Mouse (Mus musculus): Measurements from ENCODE around the gene Gpatch1. TPM values are rescaled to one million over a fixed set of nuclear protein-coding genes. Genes with fewer than 3 reads are reported as not detected.
A peak's percentile ranks its signal among the peaks of the same experiment; 100 is the strongest.

The Gpatch1 gene
- 4.9 and 5.6 TPM in 2 replicates for polyA plus RNA-seq (2015; fragmentation: Nextera tagmentation; extraction: Ambion mirVana)

- Histone ChIP-seq H3K4me3 (ENCODE audit: low read depth, low read length) (peak within 1 kb of the TSS; percentile 71), H3K9me3 (ENCODE audit: low read length) (no peaks in the 10 kb centered on the region), H3K4me2 (ENCODE audit: low read depth, low read length) (peak within 1 kb of the TSS; percentile 72), H3K27ac (ENCODE audit: low read depth) (no peak within 1 kb of the TSS), H3K27me3 (ENCODE audit: insufficient read depth, low read length) (no peaks in the 10 kb centered on the region), H3K9ac (replicated peaks) (peak within 1 kb of the TSS; percentile 61), H3K4me1 (ENCODE audit: insufficient read depth) (peaks cover 9% of the 10 kb centered on the region), H3K36me3 (replicated peaks; ENCODE audit: insufficient read depth, low read length) (no peaks in the 10 kb centered on the region)
- WGBS (ENCODE audit: insufficient replicate concordance) = 2% methylated on average over 39 of the region's 39 CpGs
- DNase-seq (peak; percentile 92), ATAC-seq (peak; percentile 93)
- no peak for TF ChIP-seq CTCF (IDR thresholded peaks at IDR 0.05; ENCODE audit: low read depth)
Observed at GRCm38 (mm10) chr7:35317729-35318609, at the start of gene Gpatch1. Gpatch1 (minus strand) TSS chr7:35318440.

DNA sequence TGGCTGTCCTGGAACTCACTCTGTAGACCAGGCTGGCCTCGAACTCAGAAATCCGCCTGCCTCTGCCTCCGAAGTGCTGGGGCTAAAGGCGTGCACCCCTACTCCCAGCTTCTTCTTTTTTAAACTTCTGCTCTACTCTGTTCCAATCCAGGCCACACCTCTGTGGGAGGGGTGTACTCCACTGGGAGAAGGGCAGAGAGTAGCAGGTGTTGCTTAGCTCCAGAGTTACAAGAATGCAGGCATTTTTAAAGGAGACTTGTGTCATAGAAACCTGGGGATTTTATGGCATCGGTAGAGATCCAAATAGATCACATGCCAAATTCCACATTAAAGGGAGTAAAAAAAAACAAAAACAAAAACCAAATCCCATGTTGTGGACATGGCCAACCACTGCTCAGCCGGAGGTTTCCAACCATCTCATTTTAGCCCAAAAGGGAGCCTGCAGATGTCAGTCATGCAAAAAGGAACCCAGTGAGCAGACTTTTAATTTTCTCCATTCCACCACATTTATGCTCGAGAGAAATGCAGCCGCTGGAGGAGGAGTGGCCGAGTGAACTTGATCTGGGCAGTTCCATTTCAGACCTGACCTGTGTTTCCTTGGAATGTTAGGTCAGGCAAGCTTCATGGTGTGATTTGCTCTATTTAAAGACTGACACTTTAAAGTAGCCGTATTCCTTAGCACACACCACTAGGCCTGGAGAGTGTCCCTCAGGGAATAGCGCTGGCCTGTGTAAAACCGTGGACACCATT is 47.1 kb upstream of the Gpatch1 start:
- H3K4me2 ChIP-seq (ENCODE audit: low read depth, low read length) = no peak overlapping the region
- no peak for ATAC-seq
- no peak for DNase-seq
- no peak for TF ChIP-seq CTCF (IDR thresholded peaks at IDR 0.05; ENCODE audit: low read depth)
- TF ChIP-seq EP300 (IDR thresholded peaks at IDR 0.05; ENCODE audit: low read depth) = no peak
- H3K9ac ChIP-seq (replicated peaks) = no peak overlapping the region
- no peaks in the 10 kb centered on the region for H3K27me3 ChIP-seq (ENCODE audit: insufficient read depth, low read length)
- no peaks in the 10 kb centered on the region for H3K9me3 ChIP-seq (ENCODE audit: low read length)
- no peak overlapping the region for H3K27ac ChIP-seq (ENCODE audit: low read depth)
- H3K4me1 ChIP-seq (ENCODE audit: insufficient read depth) = no peaks in the 10 kb centered on the region
- no peak overlapping the region for H3K4me3 ChIP-seq (ENCODE audit: low read depth, low read length)
- H3K36me3 ChIP-seq (replicated peaks; ENCODE audit: insufficient read depth, low read length) = peaks cover 9% of the 10 kb centered on the region
- WGBS (ENCODE audit: insufficient replicate concordance) = 74% methylated on average over 12 of the region's 12 CpGs

- no peaks in the 10 kb centered on the region for H3K9me3 ChIP-seq (ENCODE audit: low read length)
- ATAC-seq (peak; percentile 38; the same call in 1 of the 2 replicates), DNase-seq (no peak)
- no peak overlapping the region for H3K27ac ChIP-seq (ENCODE audit: low read depth)
- H3K4me2 ChIP-seq (ENCODE audit: low read depth, low read length) = no peak overlapping the region
- TF ChIP-seq EP300 (IDR thresholded peaks at IDR 0.05; ENCODE audit: low read depth) = no peak
- TF ChIP-seq CTCF (IDR thresholded peaks at IDR 0.05; ENCODE audit: low read depth) = no peak
- no peak overlapping the region for H3K9ac ChIP-seq (replicated peaks)
- H3K4me1 ChIP-seq (ENCODE audit: insufficient read depth) = no peaks in the 10 kb centered on the region
- H3K36me3 ChIP-seq (replicated peaks; ENCODE audit: insufficient read depth, low read length) = peaks cover 9% of the 10 kb centered on the region
- no peak overlapping the region for H3K4me3 ChIP-seq (ENCODE audit: low read depth, low read length)
- H3K27me3 ChIP-seq (ENCODE audit: insufficient read depth, low read length) = no peaks in the 10 kb centered on the region
- WGBS (ENCODE audit: insufficient replicate concordance) = 63% methylated on average over 5 of the region's 5 CpGs
Observed at GRCm38 (mm10) chr7:35362868-35363267, 44.6 kb upstream of the Gpatch1 start.

DNA sequence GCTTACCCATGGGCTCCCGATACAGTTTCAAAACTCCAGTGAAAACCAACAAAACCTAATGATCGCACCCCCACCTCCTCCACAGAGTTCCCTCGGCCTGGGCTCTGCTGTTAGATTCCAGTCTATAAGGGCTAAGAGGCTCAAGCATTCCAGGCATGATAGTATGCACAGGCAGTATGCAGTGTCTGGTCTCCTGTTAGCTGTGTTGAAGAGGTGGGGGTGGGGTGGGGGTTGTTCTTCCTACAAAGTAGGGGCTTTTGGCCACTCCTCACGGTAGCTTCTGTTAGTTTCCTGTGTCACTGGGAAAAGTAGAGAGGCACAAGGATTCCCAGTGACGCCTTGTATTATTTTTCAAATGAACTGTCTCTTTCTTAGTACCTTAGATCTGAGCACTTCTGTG is 44.0 kb upstream of the Gpatch1 start:
- H3K4me3 ChIP-seq (ENCODE audit: low read depth, low read length) = no peak overlapping the region
- ATAC-seq = no peak
- H3K27me3 ChIP-seq (ENCODE audit: insufficient read depth, low read length) = no peaks in the 10 kb centered on the region
- TF ChIP-seq CTCF (IDR thresholded peaks at IDR 0.05; ENCODE audit: low read depth) (no peak), EP300 (IDR thresholded peaks at IDR 0.05; ENCODE audit: low read depth) (no peak)
- H3K4me1 ChIP-seq (ENCODE audit: insufficient read depth) = no peaks in the 10 kb centered on the region
- H3K4me2 ChIP-seq (ENCODE audit: low read depth, low read length) = no peak overlapping the region
- 57% methylated on average over 5 of the region's 5 CpGs for WGBS (ENCODE audit: insufficient replicate concordance)
- no peak overlapping the region for H3K27ac ChIP-seq (ENCODE audit: low read depth)
- no peak for DNase-seq
- no peak overlapping the region for H3K9ac ChIP-seq (replicated peaks)
- H3K36me3 ChIP-seq (replicated peaks; ENCODE audit: insufficient read depth, low read length) = peaks cover 6% of the 10 kb centered on the region; the same call in 1 of the 2 replicates
- H3K9me3 ChIP-seq (ENCODE audit: low read length) = no peaks in the 10 kb centered on the region

DNA sequence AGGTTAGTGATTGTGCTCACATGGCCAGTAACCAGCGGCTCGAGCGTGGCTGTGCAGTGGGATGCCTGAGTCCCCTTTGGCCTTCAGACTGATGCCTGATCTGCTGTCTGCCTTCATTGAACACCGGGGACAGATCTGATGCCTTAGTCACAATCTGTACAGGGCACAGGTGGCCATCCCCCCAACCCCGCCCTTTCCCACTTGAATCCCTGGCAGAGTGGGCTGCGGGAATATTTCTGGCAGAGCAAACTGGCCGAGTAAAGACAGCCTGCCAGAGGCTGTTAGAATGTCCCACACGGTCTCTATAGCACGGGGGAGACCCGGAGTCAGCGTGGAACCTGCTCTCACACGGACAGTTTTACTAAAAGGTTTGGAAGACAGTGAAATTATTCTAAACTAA is 39.4 kb upstream of the Gpatch1 start:
- H3K9me3 ChIP-seq (ENCODE audit: low read length) = no peaks in the 10 kb centered on the region
- H3K36me3 ChIP-seq (replicated peaks; ENCODE audit: insufficient read depth, low read length) = no peaks in the 10 kb centered on the region
- H3K27me3 ChIP-seq (ENCODE audit: insufficient read depth, low read length) = no peaks in the 10 kb centered on the region
- 86% methylated on average over 12 of the region's 12 CpGs for WGBS (ENCODE audit: insufficient replicate concordance)
- TF ChIP-seq EP300 (IDR thresholded peaks at IDR 0.05; ENCODE audit: low read depth) (no peak), CTCF (IDR thresholded peaks at IDR 0.05; ENCODE audit: low read depth) (no peak)
- H3K4me3 ChIP-seq (ENCODE audit: low read depth, low read length) = no peak overlapping the region
- ATAC-seq = no peak
- no peaks in the 10 kb centered on the region for H3K4me1 ChIP-seq (ENCODE audit: insufficient read depth)
- no peak overlapping the region for H3K9ac ChIP-seq (replicated peaks)
- no peak overlapping the region for H3K4me2 ChIP-seq (ENCODE audit: low read depth, low read length)
- no peak overlapping the region for H3K27ac ChIP-seq (ENCODE audit: low read depth)
- no peak for DNase-seq

DNA sequence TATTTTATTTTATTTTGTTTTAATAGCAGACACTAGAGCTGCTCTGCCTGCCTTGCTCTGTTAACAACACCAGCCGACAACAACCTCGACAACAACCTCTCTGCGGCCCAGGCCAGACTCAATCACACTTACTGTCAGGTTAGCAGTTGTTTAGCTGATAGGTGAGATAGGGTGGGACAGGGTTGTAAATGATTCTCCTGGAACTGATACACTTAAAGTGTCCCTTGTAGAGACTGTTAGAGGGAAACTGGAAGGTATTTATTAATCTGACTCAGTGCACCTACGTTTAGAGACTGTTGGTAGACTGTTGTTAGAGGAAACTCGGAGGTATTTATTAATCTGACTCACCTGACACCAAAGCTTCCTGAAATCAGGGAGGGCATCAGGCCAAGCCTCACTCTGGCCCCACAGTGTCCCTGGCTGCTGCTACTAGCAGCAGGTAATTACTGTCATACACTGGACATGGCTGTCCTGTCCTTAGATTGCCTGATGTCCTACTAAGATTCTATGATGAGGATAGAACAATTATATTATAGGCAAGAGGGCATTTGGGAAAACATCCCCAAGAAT is 37.1 kb upstream of the Gpatch1 start:
- ATAC-seq = peak; percentile 38
- TF ChIP-seq EP300 (IDR thresholded peaks at IDR 0.05; ENCODE audit: low read depth) (no peak), CTCF (IDR thresholded peaks at IDR 0.05; ENCODE audit: low read depth) (no peak)
- Histone ChIP-seq H3K4me2 (ENCODE audit: low read depth, low read length) (no peak overlapping the region), H3K4me1 (ENCODE audit: insufficient read depth) (no peaks in the 10 kb centered on the region), H3K27ac (ENCODE audit: low read depth) (no peak overlapping the region; the same call in 1 of the 2 replicates), H3K36me3 (replicated peaks; ENCODE audit: insufficient read depth, low read length) (no peaks in the 10 kb centered on the region), H3K27me3 (ENCODE audit: insufficient read depth, low read length) (no peaks in the 10 kb centered on the region), H3K4me3 (ENCODE audit: low read depth, low read length) (no peak overlapping the region), H3K9ac (replicated peaks) (no peak overlapping the region), H3K9me3 (ENCODE audit: low read length) (no peaks in the 10 kb centered on the region)
- WGBS (ENCODE audit: insufficient replicate concordance) = 50% methylated on average over 5 of the region's 5 CpGs
- DNase-seq = no peak
